Mouse (Mus musculus): Measurements from ENCODE around the gene Atxn7l1. TPM values are rescaled to one million over a fixed set of nuclear protein-coding genes. Genes with fewer than 3 reads are reported as not detected.

Gene Atxn7l1
- 129 and 141 TPM in 2 replicates for polyA plus RNA-seq (2012; rRNA removed)

- WGBS = under 1% methylated on average over 54 of the region's 54 CpGs
- peak; percentile 88 for DNase-seq
- Histone ChIP-seq H3K27me3 (ENCODE audit: control insufficient read depth, insufficient read depth, low read length) (no peaks in the 10 kb centered on the region), H3K36me3 (ENCODE audit: control insufficient read depth, insufficient read depth, low read length) (no peaks in the 10 kb centered on the region), H3K4me1 (replicated peaks; ENCODE audit: control insufficient read depth, insufficient read depth, low read length) (peaks cover 12% of the 10 kb centered on the region), H3K27ac (ENCODE audit: control insufficient read depth, insufficient read depth, low read length) (no peak within 1 kb of the TSS), H3K4me3 (ENCODE audit: control insufficient read depth, insufficient read depth, low read length) (peak within 1 kb of the TSS; percentile 83)
- TF ChIP-seq POLR2A (IDR thresholded peaks at IDR 0.05; ENCODE audit: control insufficient read depth, extremely low read depth, insufficient read depth, low read length, poor library complexity) (peak; percentile 56), CTCF (IDR thresholded peaks at IDR 0.05; ENCODE audit: borderline replicate concordance, control insufficient read depth, extremely low read depth, insufficient read depth, low read length, poor library complexity) (peak; percentile 99)
Measured at GRCm38 (mm10) chr12:33147497-33148267, at the start of gene Atxn7l1. Gene Atxn7l1, plus strand, starts transcription at chr12:33147693.

DNA sequence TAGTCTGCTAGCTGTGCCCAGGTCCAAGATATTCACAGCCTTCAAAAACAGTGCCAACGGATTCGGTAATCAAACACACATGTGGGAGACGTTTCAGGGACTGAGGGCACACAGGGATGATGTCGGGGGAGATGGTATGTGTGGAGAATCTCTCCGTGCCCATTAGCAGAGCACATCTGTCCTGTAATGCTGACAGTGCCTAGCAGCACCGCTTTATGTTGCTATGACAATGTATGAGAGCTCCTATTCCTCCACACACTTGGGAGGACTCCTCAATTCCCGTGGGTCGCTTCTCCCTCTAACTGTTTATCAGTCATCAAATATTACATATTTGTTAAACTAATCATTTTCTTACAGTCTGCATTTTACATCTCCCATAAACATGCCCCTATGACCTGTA lies 45.9 kb upstream of the Atxn7l1 start:
- Histone ChIP-seq H3K4me1 (replicated peaks; ENCODE audit: control insufficient read depth, insufficient read depth, low read length) (no peaks in the 10 kb centered on the region), H3K27ac (ENCODE audit: control insufficient read depth, insufficient read depth, low read length) (no peak overlapping the region), H3K4me3 (ENCODE audit: control insufficient read depth, insufficient read depth, low read length) (no peak overlapping the region), H3K36me3 (ENCODE audit: control insufficient read depth, insufficient read depth, low read length) (no peaks in the 10 kb centered on the region), H3K27me3 (ENCODE audit: control insufficient read depth, insufficient read depth, low read length) (no peaks in the 10 kb centered on the region; the same call in 1 of the 2 replicates)
- no peak for TF ChIP-seq POLR2A (IDR thresholded peaks at IDR 0.05; ENCODE audit: control insufficient read depth, extremely low read depth, insufficient read depth, low read length, poor library complexity)
- no peak for TF ChIP-seq CTCF (IDR thresholded peaks at IDR 0.05; ENCODE audit: borderline replicate concordance, control insufficient read depth, extremely low read depth, insufficient read depth, low read length, poor library complexity)
- WGBS = 94% methylated on average over 8 of the region's 8 CpGs
- DNase-seq = no peak

- Histone ChIP-seq H3K36me3 (ENCODE audit: control insufficient read depth, insufficient read depth, low read length) (no peaks in the 10 kb centered on the region), H3K4me3 (ENCODE audit: control insufficient read depth, insufficient read depth, low read length) (no peak overlapping the region), H3K27ac (ENCODE audit: control insufficient read depth, insufficient read depth, low read length) (no peak overlapping the region), H3K27me3 (ENCODE audit: control insufficient read depth, insufficient read depth, low read length) (no peaks in the 10 kb centered on the region; the same call in 1 of the 2 replicates), H3K4me1 (replicated peaks; ENCODE audit: control insufficient read depth, insufficient read depth, low read length) (no peaks in the 10 kb centered on the region)
- TF ChIP-seq CTCF (IDR thresholded peaks at IDR 0.05; ENCODE audit: borderline replicate concordance, control insufficient read depth, extremely low read depth, insufficient read depth, low read length, poor library complexity) = no peak
- TF ChIP-seq POLR2A (IDR thresholded peaks at IDR 0.05; ENCODE audit: control insufficient read depth, extremely low read depth, insufficient read depth, low read length, poor library complexity) = no peak
- DNase-seq = no peak
- WGBS = 85% methylated on average over 15 of the region's 15 CpGs
Measured at GRCm38 (mm10) chr12:33102342-33103115, 45.0 kb upstream of the Atxn7l1 start.

GRCm38 (mm10) chr12:33105724-33106123 lies 41.8 kb upstream of the Atxn7l1 start:
- no peak for DNase-seq
- no peak overlapping the region for H3K4me3 ChIP-seq (ENCODE audit: control insufficient read depth, insufficient read depth, low read length)
- no peak overlapping the region for H3K27ac ChIP-seq (ENCODE audit: control insufficient read depth, insufficient read depth, low read length)
- H3K36me3 ChIP-seq (ENCODE audit: control insufficient read depth, insufficient read depth, low read length) = no peaks in the 10 kb centered on the region
- WGBS = 94% methylated on average over 4 of the region's 4 CpGs
- TF ChIP-seq CTCF (IDR thresholded peaks at IDR 0.05; ENCODE audit: borderline replicate concordance, control insufficient read depth, extremely low read depth, insufficient read depth, low read length, poor library complexity) (no peak), POLR2A (IDR thresholded peaks at IDR 0.05; ENCODE audit: control insufficient read depth, extremely low read depth, insufficient read depth, low read length, poor library complexity) (no peak)
- H3K27me3 ChIP-seq (ENCODE audit: control insufficient read depth, insufficient read depth, low read length) = no peaks in the 10 kb centered on the region
- H3K4me1 ChIP-seq (replicated peaks; ENCODE audit: control insufficient read depth, insufficient read depth, low read length) = peaks cover 2% of the 10 kb centered on the region

DNA sequence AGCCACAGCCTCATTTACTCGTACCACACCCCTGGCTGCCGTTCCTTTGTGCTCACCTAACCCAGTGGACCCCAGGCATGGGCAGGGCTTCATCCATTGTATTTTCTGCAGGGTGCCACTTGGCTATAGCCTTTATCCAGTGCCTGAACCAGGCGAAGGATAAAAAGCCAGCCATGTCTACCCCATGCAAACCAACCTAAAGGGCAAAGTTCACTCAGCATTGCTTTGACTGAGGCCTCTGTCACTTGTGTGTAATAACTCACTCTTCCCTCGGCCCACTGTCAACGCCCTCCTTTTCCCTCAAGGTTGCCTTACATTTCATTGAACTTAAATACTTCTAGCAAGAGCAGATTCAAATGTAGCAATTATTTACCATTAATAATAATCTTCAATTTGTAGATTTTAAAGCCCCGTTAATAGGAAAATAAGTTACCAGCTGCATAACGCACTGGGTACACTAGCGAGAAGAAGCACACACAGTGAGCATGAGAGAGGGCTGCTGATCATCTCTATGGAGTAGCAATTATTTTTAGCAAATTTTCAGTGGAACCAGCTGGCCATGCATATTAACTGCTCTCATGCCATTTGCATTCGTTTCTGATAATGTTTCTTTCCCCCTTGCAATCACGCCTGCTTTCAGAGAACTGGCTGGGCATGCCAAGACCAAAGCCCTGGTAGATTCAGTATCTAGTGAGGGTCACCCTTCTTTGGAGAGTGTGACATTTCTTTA lies 40.9 kb upstream of the Atxn7l1 start:
- no peaks in the 10 kb centered on the region for H3K36me3 ChIP-seq (ENCODE audit: control insufficient read depth, insufficient read depth, low read length)
- 93% methylated on average over 10 of the region's 10 CpGs for WGBS

GRCm38 (mm10) chr12:33109531-33109930 lies 38.0 kb upstream of the Atxn7l1 start:
- no peak overlapping the region for H3K27ac ChIP-seq (ENCODE audit: control insufficient read depth, insufficient read depth, low read length)
- no peak overlapping the region for H3K4me3 ChIP-seq (ENCODE audit: control insufficient read depth, insufficient read depth, low read length)
- TF ChIP-seq POLR2A (IDR thresholded peaks at IDR 0.05; ENCODE audit: control insufficient read depth, extremely low read depth, insufficient read depth, low read length, poor library complexity) = no peak
- no peak for TF ChIP-seq CTCF (IDR thresholded peaks at IDR 0.05; ENCODE audit: borderline replicate concordance, control insufficient read depth, extremely low read depth, insufficient read depth, low read length, poor library complexity)
- no peak for DNase-seq
- H3K36me3 ChIP-seq (ENCODE audit: control insufficient read depth, insufficient read depth, low read length) = no peaks in the 10 kb centered on the region
- H3K4me1 ChIP-seq (replicated peaks; ENCODE audit: control insufficient read depth, insufficient read depth, low read length) = peaks cover 8% of the 10 kb centered on the region
- H3K27me3 ChIP-seq (ENCODE audit: control insufficient read depth, insufficient read depth, low read length) = no peaks in the 10 kb centered on the region

More for the DNA sequence above, 40.9 kb upstream of the Atxn7l1 start:
- Histone ChIP-seq H3K27me3 (ENCODE audit: control insufficient read depth, insufficient read depth, low read length) (no peaks in the 10 kb centered on the region), H3K4me1 (replicated peaks; ENCODE audit: control insufficient read depth, insufficient read depth, low read length) (peaks cover 6% of the 10 kb centered on the region), H3K27ac (ENCODE audit: control insufficient read depth, insufficient read depth, low read length) (no peak overlapping the region), H3K4me3 (ENCODE audit: control insufficient read depth, insufficient read depth, low read length) (no peak overlapping the region)
- DNase-seq = no peak
- TF ChIP-seq CTCF (IDR thresholded peaks at IDR 0.05; ENCODE audit: borderline replicate concordance, control insufficient read depth, extremely low read depth, insufficient read depth, low read length, poor library complexity) (no peak), POLR2A (IDR thresholded peaks at IDR 0.05; ENCODE audit: control insufficient read depth, extremely low read depth, insufficient read depth, low read length, poor library complexity) (no peak)
